Mouse (Mus musculus): ENCODE measurements at regions not wholly inside any gene's neighbourhood (a gene's known extent, or its start where the extent isn't known, plus 50 kb on each side); places are given as distances from the start of the nearest gene placed in this dataset.

DNA sequence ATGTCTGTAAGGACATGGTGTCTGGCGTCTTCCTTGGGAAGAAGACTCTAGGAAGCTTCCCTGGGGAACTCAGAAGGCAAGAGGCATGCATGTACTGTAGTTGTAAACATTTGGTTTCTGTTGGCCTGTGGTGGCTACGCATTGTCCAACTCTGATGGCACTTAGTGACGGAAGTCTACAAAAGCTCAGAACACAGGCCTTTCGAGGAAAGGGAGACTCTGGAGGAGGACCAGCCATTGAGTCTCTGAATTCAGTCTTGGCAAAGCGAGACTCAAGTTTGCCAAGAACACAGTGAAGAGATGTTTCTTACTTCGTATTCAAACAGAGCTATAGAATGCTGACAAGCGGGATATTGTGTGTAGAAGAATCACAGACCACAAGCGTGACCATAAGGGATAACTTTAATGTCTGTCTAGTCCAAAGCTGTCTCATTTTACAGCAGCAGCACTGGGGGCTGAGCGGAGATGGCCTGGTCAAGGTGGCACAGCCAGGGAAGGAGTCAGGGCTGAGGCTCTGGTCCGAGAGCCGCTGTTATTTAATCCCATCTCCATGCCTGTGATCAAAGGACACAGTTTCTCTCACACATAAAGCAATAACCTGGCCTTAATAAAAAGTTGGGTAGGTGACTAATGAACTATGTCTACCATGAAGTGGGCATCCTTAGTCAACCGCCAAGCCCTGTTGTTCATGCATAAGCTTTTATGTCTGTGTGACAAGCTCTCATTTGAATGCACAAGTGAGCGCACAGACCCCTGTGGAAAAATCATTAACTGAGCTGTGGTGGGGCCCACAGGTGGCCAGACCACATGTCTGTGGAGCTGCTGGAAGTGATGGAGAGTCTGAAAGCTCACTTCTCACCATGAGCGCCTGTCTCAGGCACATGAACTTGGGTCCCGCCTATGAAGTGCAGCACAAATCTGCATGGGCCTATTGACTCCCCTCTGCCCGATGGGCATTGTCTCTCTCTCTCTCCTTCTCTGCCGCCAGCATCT lies 239.4 kb upstream of the Sall1 start:
- TF ChIP-seq CTCF (IDR thresholded peaks at IDR 0.05; ENCODE audit: extremely low read depth, insufficient read length, insufficient replicate concordance, low read depth, low read length) (no peak), POLR2A (IDR thresholded peaks at IDR 0.05; ENCODE audit: low read depth, low read length) (no peak)

All from small intestine, adult 2 months (tissue).